Mouse (Mus musculus): Measurements from ENCODE around the gene Kndc1. TPM values are rescaled to one million over a fixed set of nuclear protein-coding genes. Genes with fewer than 3 reads are reported as not detected.
A peak's percentile ranks its signal among the peaks of the same experiment; 100 is the strongest.

The Kndc1 gene
- polyA plus RNA-seq, 1 experiment, result not detected

DNA sequence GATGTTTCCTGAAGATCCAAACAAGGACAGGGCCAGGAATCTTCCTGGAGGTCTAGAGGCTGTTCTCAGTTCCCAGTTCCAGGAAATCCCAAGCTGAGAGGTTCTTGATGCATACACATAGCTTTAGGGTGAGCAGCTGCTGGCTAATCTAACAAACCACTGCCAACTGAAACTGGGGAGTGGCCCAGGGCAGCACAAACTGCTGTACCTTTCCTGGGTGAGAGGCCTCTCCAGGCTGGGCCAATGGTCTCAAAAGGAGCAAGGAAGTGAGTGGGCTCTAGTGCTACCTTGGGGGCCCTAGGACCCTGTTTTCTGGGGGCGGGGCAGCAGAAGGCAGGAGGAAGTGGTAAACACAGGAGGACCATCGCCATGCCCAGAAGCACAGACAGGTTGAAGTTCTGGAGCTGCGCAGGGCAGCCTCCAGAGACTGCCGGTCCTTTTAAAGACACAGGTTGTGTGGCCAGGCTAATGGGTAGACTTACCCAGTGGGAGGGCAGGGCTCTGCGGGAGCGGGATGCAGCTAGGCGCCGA is 96.4 kb downstream of the Kndc1 start:
- 40% methylated on average over 8 of the region's 8 CpGs for WGBS
- H3K4me3 ChIP-seq (replicated peaks; ENCODE audit: control insufficient read depth, low read depth, low read length), result peak overlapping the region; percentile 62

More for the DNA sequence above, 96.4 kb downstream of the Kndc1 start:
- H3K4me1 ChIP-seq (ENCODE audit: control insufficient read depth, insufficient read depth, low read length), result no peaks in the 10 kb centered on the region
- H3K27ac ChIP-seq (ENCODE audit: control insufficient read depth, insufficient read depth, low read depth, low read length, poor library complexity), result peak overlapping the region; percentile 62
- TF ChIP-seq POLR2A (IDR thresholded peaks at IDR 0.05; ENCODE audit: borderline replicate concordance, control insufficient read depth, low read depth, low read length) (no peak), CTCF (IDR thresholded peaks at IDR 0.05; ENCODE audit: control insufficient read depth, insufficient read depth, low read length) (no peak)

Other genes with a start within 250 kb of the Kndc1 start
- not detected in 2 replicates for gene Cfap46, start 210.9 kb upstream of the Kndc1 start, polyA plus RNA-seq (2011; ENCODE audit: insufficient read depth, insufficient read length, low replicate concordance, missing spikeins)
- not detected in 2 replicates for gene Adgra1, start 60.5 kb upstream of the Kndc1 start, polyA plus RNA-seq (2011; ENCODE audit: insufficient read depth, insufficient read length, low replicate concordance, missing spikeins)
- 13.7 TPM in 1 of 2 replicates, not detected in the other for gene Utf1, start 49.1 kb downstream of the Kndc1 start, polyA plus RNA-seq (2011; ENCODE audit: insufficient read depth, insufficient read length, low replicate concordance, missing spikeins)
- not detected in 2 replicates for gene 6430531B16Rik, start 84.1 kb downstream of the Kndc1 start, polyA plus RNA-seq (2011; ENCODE audit: insufficient read depth, insufficient read length, low replicate concordance, missing spikeins)
- 17.9 and 55.1 TPM in 2 replicates for gene Adam8, start 97.9 kb downstream of the Kndc1 start, polyA plus RNA-seq (2011; ENCODE audit: insufficient read depth, insufficient read length, low replicate concordance, missing spikeins)
- gene Zfp511, start 141.7 kb downstream of the Kndc1 start, polyA plus RNA-seq (2011; ENCODE audit: insufficient read depth, insufficient read length, low replicate concordance, missing spikeins), result 10.4 and 27.2 TPM in 2 replicates
- 16.7 and 17.5 TPM in 2 replicates for gene Tubgcp2, start 142.0 kb downstream of the Kndc1 start, polyA plus RNA-seq (2011; ENCODE audit: insufficient read depth, insufficient read length, low replicate concordance, missing spikeins)
- not detected in 2 replicates for gene Msx3, start 154.4 kb downstream of the Kndc1 start, polyA plus RNA-seq (2011; ENCODE audit: insufficient read depth, insufficient read length, low replicate concordance, missing spikeins)
- gene Caly, start 187.9 kb downstream of the Kndc1 start, polyA plus RNA-seq (2011; ENCODE audit: insufficient read depth, insufficient read length, low replicate concordance, missing spikeins), result not detected in 2 replicates
- not detected in 2 replicates for gene Prap1, start 198.7 kb downstream of the Kndc1 start, polyA plus RNA-seq (2011; ENCODE audit: insufficient read depth, insufficient read length, low replicate concordance, missing spikeins)
- 11.3 and 18.7 TPM in 2 replicates for gene Fuom, start 207.7 kb downstream of the Kndc1 start, polyA plus RNA-seq (2011; ENCODE audit: insufficient read depth, insufficient read length, low replicate concordance, missing spikeins)
- 9.4 and 11.6 TPM in 2 replicates for gene Paox, start 221.1 kb downstream of the Kndc1 start, polyA plus RNA-seq (2011; ENCODE audit: insufficient read depth, insufficient read length, low replicate concordance, missing spikeins)
- gene Echs1, start 221.8 kb downstream of the Kndc1 start, polyA plus RNA-seq (2011; ENCODE audit: insufficient read depth, insufficient read length, low replicate concordance, missing spikeins), result 15.5 and 25.8 TPM in 2 replicates
- gene Mtg1, start 242.9 kb downstream of the Kndc1 start, polyA plus RNA-seq (2011; ENCODE audit: insufficient read depth, insufficient read length, low replicate concordance, missing spikeins), result 16.8 and 20.2 TPM in 2 replicates

Measured in bone marrow, adult 2 months (tissue).